Mouse (Mus musculus) stomach, postnatal 0 days (tissue): ENCODE measurements around the gene Zbtb8a.

Source experiments
- CTCF ChIP-seq: IDR thresholded peaks from 2 replicates; pipeline ENCODE4 v1.5.1; 2016; ENCODE audit warnings: antibody characterized with exemption, low read depth, mild to moderate bottlenecking, moderate library complexity
- EP300 ChIP-seq: optimal IDR thresholded peaks from 2 replicates; pipeline ENCODE3; 2016; ENCODE audit warnings: antibody characterized with exemption

DNA sequence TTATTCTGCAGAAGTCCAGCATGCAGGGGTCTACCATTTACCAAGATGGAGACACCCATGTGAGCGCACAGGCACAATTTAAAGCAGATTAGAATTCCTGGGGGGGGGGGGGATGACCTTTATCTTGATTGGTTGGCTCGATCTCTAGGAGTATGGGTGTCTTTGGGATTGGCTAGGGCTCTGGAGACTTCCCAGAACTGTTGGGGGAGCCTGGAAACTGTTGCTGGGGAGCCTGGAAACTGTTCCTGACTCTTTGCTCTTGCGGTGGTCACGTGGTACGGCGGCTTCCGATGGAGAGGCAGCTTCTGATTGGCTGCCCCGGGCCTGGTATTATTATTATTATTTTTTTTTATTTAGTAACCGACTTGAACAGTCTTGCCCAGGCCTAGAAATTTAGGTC, 4.1 kb upstream of the Zbtb8a start:
- no peak for TF ChIP-seq CTCF
- TF ChIP-seq EP300: no peak
